ENCODE assay signal across 18 mouse cellular contexts in the genomic region with DNA sequence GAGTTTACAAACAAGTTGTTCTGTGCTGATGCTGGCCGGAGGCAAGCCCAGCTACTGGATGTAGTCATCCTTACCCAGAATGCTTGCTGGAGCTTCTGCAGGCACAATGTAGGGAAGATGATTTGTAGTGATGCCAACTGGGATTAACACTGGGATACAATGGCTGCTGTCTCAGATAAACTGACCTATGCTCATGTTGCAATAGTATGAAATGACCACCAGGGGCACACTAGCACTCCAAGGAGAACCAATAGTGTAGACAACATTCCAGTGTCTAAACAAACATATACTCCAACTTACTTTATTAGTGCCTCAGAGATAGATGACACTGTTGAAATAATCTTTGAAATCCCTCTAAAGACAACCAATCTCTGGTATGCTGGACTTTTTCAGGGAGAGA.
DNase-seq lines count a peak whose midpoint lies in the region; ATAC-seq and TF ChIP-seq lines count a peak whose summit lies in the region.
"Had no signal": no experiment of that assay in that cellular context is flagged by ENCODE, and none has a peak within 500 bp of the region (broad histone marks: within the 10 kb centered on the region; RNA-seq: fewer than 3 reads in every experiment).

No protein-coding gene starts in this region.

- no peak for DNase-seq in gastrocnemius, adult 2 months
- no peak for DNase-seq in gastrocnemius, postnatal 25 days
- no peak for DNase-seq in hindbrain, postnatal 0 days (ENCODE audit: low spot score)
- no peak for DNase-seq in lung, postnatal 0 days (ENCODE audit: low spot score)
- DNase-seq in lung, postnatal 10 days, result no peak
- DNase-seq in stomach, postnatal 0 days (ENCODE audit: low spot score), result no peak
- DNase-seq in frontal cortex, postnatal 10 days (ENCODE audit: low spot score in 2 of 2), result no peak
- DNase-seq: cerebellum, postnatal 10 days; embryo, embryonic 11 days; gastrocnemius, postnatal 36 days; lung, adult 18-20 months; lung, postnatal 4 days had no signal

- TF ChIP-seq CTCF in gastrocnemius, adult 2 months (IDR thresholded peaks at IDR 0.05), result peak; percentile 31
- peak; percentile 46 for TF ChIP-seq CTCF in hindbrain, postnatal 0 days (IDR thresholded peaks at IDR 0.05; ENCODE audit: low read depth)
- peak; percentile 49 for TF ChIP-seq CTCF in lung, postnatal 0 days (IDR thresholded peaks at IDR 0.05)
- peak; percentile 62 for TF ChIP-seq CTCF in stomach, postnatal 0 days (IDR thresholded peaks at IDR 0.05; ENCODE audit: low read depth)

- H3K27ac ChIP-seq in gastrocnemius, adult 2 months, result no peak overlapping the region
- H3K27ac ChIP-seq in hindbrain, postnatal 0 days, result no peak overlapping the region
- H3K27ac ChIP-seq in hindbrain, embryonic 13.5 days, result no peak overlapping the region
- no peak overlapping the region for H3K27ac ChIP-seq in lung, postnatal 0 days (ENCODE audit: low read length)
- H3K27ac ChIP-seq in stomach, postnatal 0 days (replicated peaks), result 0 out of 2 replicates have a peak overlapping the region, but pooled peaks have one; percentile 24
- H3K27ac ChIP-seq: embryonic facial prominence, embryonic 15.5 days; hindbrain, embryonic 10.5 days; kidney, embryonic 15.5 days had no signal

- H3K4me3 ChIP-seq in gastrocnemius, adult 2 months, result no peak overlapping the region
- H3K4me3 ChIP-seq in hindbrain, postnatal 0 days (ENCODE audit: low read length), result no peak overlapping the region
- no peak overlapping the region for H3K4me3 ChIP-seq in hindbrain, embryonic 13.5 days
- no peak overlapping the region for H3K4me3 ChIP-seq in lung, postnatal 0 days (ENCODE audit: low read depth, low read length)
- H3K4me3 ChIP-seq in stomach, postnatal 0 days (ENCODE audit: low read depth, low read length), result no peak overlapping the region
- H3K4me3 ChIP-seq: embryonic facial prominence, embryonic 15.5 days; hindbrain, embryonic 10.5 days; kidney, embryonic 15.5 days had no signal

- no peaks in the 10 kb centered on the region for H3K4me1 ChIP-seq in hindbrain, postnatal 0 days (ENCODE audit: insufficient read depth, low read length)
- H3K4me1 ChIP-seq in hindbrain, embryonic 13.5 days (replicated peaks), result no peaks in the 10 kb centered on the region
- no peaks in the 10 kb centered on the region for H3K4me1 ChIP-seq in lung, postnatal 0 days (ENCODE audit: insufficient read depth, low read depth, low read length)
- no peaks in the 10 kb centered on the region for H3K4me1 ChIP-seq in stomach, postnatal 0 days (replicated peaks; ENCODE audit: control insufficient read depth, insufficient read depth)
- H3K4me1 ChIP-seq: embryonic facial prominence, embryonic 15.5 days; hindbrain, embryonic 10.5 days; kidney, embryonic 15.5 days had no signal

- no peaks in the 10 kb centered on the region for H3K9me3 ChIP-seq in hindbrain, postnatal 0 days (ENCODE audit: low read length)
- no peaks in the 10 kb centered on the region for H3K9me3 ChIP-seq in hindbrain, embryonic 13.5 days
- no peaks in the 10 kb centered on the region for H3K9me3 ChIP-seq in lung, postnatal 0 days (ENCODE audit: low read length)
- H3K9me3 ChIP-seq in stomach, postnatal 0 days (ENCODE audit: control insufficient read depth, low read length), result no peaks in the 10 kb centered on the region
- H3K9me3 ChIP-seq: embryonic facial prominence, embryonic 15.5 days; hindbrain, embryonic 10.5 days; kidney, embryonic 15.5 days had no signal

- ATAC-seq in hindbrain, postnatal 0 days, result no peak
- ATAC-seq in hindbrain, embryonic 13.5 days (ENCODE audit: low FRiP score), result no peak
- no peak for ATAC-seq in lung, postnatal 0 days
- ATAC-seq in stomach, postnatal 0 days (ENCODE audit: low FRiP score, low TSS enrichment), result no peak
- ATAC-seq: inflammation-experienced regulatory T-cells, adult 6 months had no signal

- intact Hi-C loops in gastrocnemius, adult 2 months (cut with DNase I), result no loop called here

- TF ChIP-seq EP300 in lung, postnatal 0 days (IDR thresholded peaks at IDR 0.05), result no peak
- TF ChIP-seq EP300 in stomach, postnatal 0 days (optimal IDR thresholded peaks at IDR 0.05), result no peak

- H3K4me2 ChIP-seq in hindbrain, postnatal 0 days (ENCODE audit: low read depth, low read length), result no peak overlapping the region
- no peak overlapping the region for H3K4me2 ChIP-seq in hindbrain, embryonic 13.5 days
- H3K4me2 ChIP-seq in lung, postnatal 0 days (replicated peaks; ENCODE audit: low read depth, low read length), result no peak overlapping the region
- no peak overlapping the region for H3K4me2 ChIP-seq in stomach, postnatal 0 days (replicated peaks; ENCODE audit: low read depth)
- H3K4me2 ChIP-seq: embryonic facial prominence, embryonic 15.5 days; kidney, embryonic 15.5 days; midbrain, embryonic 11.5 days had no signal

- H3K9ac ChIP-seq in hindbrain, postnatal 0 days (replicated peaks; ENCODE audit: low read length), result no peak overlapping the region
- H3K9ac ChIP-seq in hindbrain, embryonic 13.5 days, result no peak overlapping the region
- H3K9ac ChIP-seq in lung, postnatal 0 days (replicated peaks; ENCODE audit: low read depth), result no peak overlapping the region
- no peak overlapping the region for H3K9ac ChIP-seq in stomach, postnatal 0 days (ENCODE audit: low read length)
- H3K9ac ChIP-seq: embryonic facial prominence, embryonic 15.5 days; kidney, embryonic 15.5 days had no signal

- H3K27me3 ChIP-seq in hindbrain, postnatal 0 days (ENCODE audit: insufficient read depth, low read length), result no peaks in the 10 kb centered on the region
- no peaks in the 10 kb centered on the region for H3K27me3 ChIP-seq in hindbrain, embryonic 13.5 days
- H3K27me3 ChIP-seq in lung, postnatal 0 days (replicated peaks; ENCODE audit: insufficient read depth, low read length), result no peaks in the 10 kb centered on the region
- H3K27me3 ChIP-seq in stomach, postnatal 0 days (ENCODE audit: control insufficient read depth, insufficient read depth, low read length), result no peaks in the 10 kb centered on the region
- H3K27me3 ChIP-seq: embryonic facial prominence, embryonic 15.5 days; kidney, embryonic 15.5 days had no signal

- 90% methylated on average over 1 of the region's 1 CpGs for whole genome bisulfite sequencing in hindbrain, postnatal 0 days
- WGBS in hindbrain, embryonic 13.5 days, result 100% methylated on average over 1 of the region's 1 CpGs
- 80% methylated on average over 1 of the region's 1 CpGs for WGBS in lung, postnatal 0 days
- WGBS in stomach, postnatal 0 days, result 78% methylated on average over 1 of the region's 1 CpGs

- no peaks in the 10 kb centered on the region for H3K36me3 ChIP-seq in hindbrain, postnatal 0 days (ENCODE audit: insufficient read depth, low read length)
- H3K36me3 ChIP-seq in hindbrain, embryonic 13.5 days, result no peaks in the 10 kb centered on the region
- H3K36me3 ChIP-seq in lung, postnatal 0 days (ENCODE audit: insufficient read depth, low read length), result no peaks in the 10 kb centered on the region
- no peaks in the 10 kb centered on the region for H3K36me3 ChIP-seq in stomach, postnatal 0 days (ENCODE audit: control insufficient read depth, insufficient read depth, low read length)
- H3K36me3 ChIP-seq: embryonic facial prominence, embryonic 15.5 days; hindbrain, embryonic 10.5 days; kidney, embryonic 15.5 days had no signal
